Mouse (Mus musculus) forebrain, embryonic 11.5 days (tissue): ENCODE results near the gene Arhgap32. TPM values are rescaled to one million over a fixed set of nuclear protein-coding genes. Genes with fewer than 3 reads are reported as not detected.

Experiments
- ATAC-seq: fragments of 200-750 bp; cut with Nextera tagmentation; replicated peaks from 2 replicates; pipeline ENCODE4 v1.8.0; 2017; ENCODE audit warnings: moderate TSS enrichment; ENCODE audit not compliant: low FRiP score
- DNase-seq: peaks from one replicate; pipeline ENCODE4 v3.0.0-alpha.2; 2017; ENCODE audit warnings: low spot score
- H3K27ac ChIP-seq: fragments of 300-500 bp; sonication (generic); 2 replicates; pipeline ENCODE4 v1.5.1; 2014; ENCODE audit warnings: low read depth, low read length
- H3K27me3 ChIP-seq: fragments of 300-500 bp; sonication (generic); 2 replicates; pipeline ENCODE4 v1.6.1; 2014; ENCODE audit warnings: mild to moderate bottlenecking, low read length, mixed read lengths; ENCODE audit not compliant: control insufficient read depth, insufficient read depth
- H3K36me3 ChIP-seq: fragments of 300-500 bp; sonication (generic); 2 replicates; pipeline ENCODE4 v1.6.1; 2014; ENCODE audit warnings: mild to moderate bottlenecking, low read length, moderate library complexity, mixed read lengths; ENCODE audit not compliant: control insufficient read depth, insufficient read depth
- H3K4me1 ChIP-seq: fragments of 300-500 bp; sonication (generic); replicated peaks from 2 replicates; pipeline ENCODE4 v1.6.1; 2014; ENCODE audit warnings: low read length, mixed read lengths; ENCODE audit not compliant: control insufficient read depth, insufficient read depth
- H3K4me2 ChIP-seq: fragments of 300-500 bp; sonication (generic); 2 replicates; pipeline ENCODE4 v1.6.1; 2014; ENCODE audit warnings: low read depth, mild to moderate bottlenecking, low read length, moderate library complexity, mixed read lengths; ENCODE audit not compliant: severe bottlenecking
- H3K4me3 ChIP-seq: fragments of 300-500 bp; sonication (generic); 2 replicates; pipeline ENCODE4 v1.5.1; 2014; ENCODE audit warnings: low read depth, low read length
- H3K9ac ChIP-seq: fragments of 300-500 bp; sonication (generic); 2 replicates; pipeline ENCODE4 v1.6.1; 2014; ENCODE audit warnings: low read length
- H3K9me3 ChIP-seq: fragments of 300-500 bp; sonication (generic); 2 replicates; pipeline ENCODE4 v1.6.1; 2016; ENCODE audit warnings: low read length, mixed read lengths; ENCODE audit not compliant: control insufficient read depth
- WGBS: fragments of 180-500 bp; shearing (Covaris S2); extraction: QIAGEN DNeasy Blood & Tissue Kit; methylation state at CpG from one replicate; pipeline ENCODE4 v1.1.7; 2014; 5-methylcytosine and 5-hydroxymethylcytosine counted together
- polyA plus RNA-seq: library from polyadenylated mRNA; unstranded; fragments of >200 nt; fragmentation: Nextera tagmentation; extraction: Ambion mirVana; gene quantifications from 2 replicates; pipeline ENCODE4 v1.2.1, GENCODE M21; 2014

Gene Arhgap32
- polyA plus RNA-seq, 1 experiment from 2014 or later: 7.0 TPM

- Histone ChIP-seq H3K4me2 (no peak overlapping the region), H3K27ac (no peak overlapping the region), H3K36me3 (no peaks in the 10 kb centered on the region), H3K27me3 (no peaks in the 10 kb centered on the region), H3K9ac (no peak overlapping the region), H3K4me3 (no peak overlapping the region), H3K9me3 (no peaks in the 10 kb centered on the region), H3K4me1 (peaks cover 2% of the 10 kb centered on the region; the same call in 1 of the 2 replicates)
- 76% methylated on average over 4 of the region's 4 CpGs for WGBS
- ATAC-seq: no peak
- no peak for DNase-seq
Measured at GRCm38 (mm10) chr9:32097123-32097522, 18.8 kb upstream of the Arhgap32 start.

- Histone ChIP-seq H3K27ac (no peak overlapping the region), H3K4me1 (no peaks in the 10 kb centered on the region; the same call in 1 of the 2 replicates), H3K27me3 (no peaks in the 10 kb centered on the region), H3K9me3 (no peaks in the 10 kb centered on the region), H3K4me2 (no peak overlapping the region), H3K9ac (no peak overlapping the region), H3K4me3 (no peak overlapping the region), H3K36me3 (no peaks in the 10 kb centered on the region)
- WGBS: 95% methylated on average over 9 of the region's 9 CpGs
- DNase-seq (no peak), ATAC-seq (no peak)
Measured at GRCm38 (mm10) chr9:32098425-32099155, 17.3 kb upstream of the Arhgap32 start.

- Histone ChIP-seq H3K27ac (no peak overlapping the region), H3K27me3 (no peaks in the 10 kb centered on the region), H3K36me3 (no peaks in the 10 kb centered on the region), H3K9me3 (no peaks in the 10 kb centered on the region), H3K9ac (no peak overlapping the region), H3K4me2 (no peak overlapping the region), H3K4me1 (no peaks in the 10 kb centered on the region), H3K4me3 (no peak overlapping the region)
- ATAC-seq: no peak
- no peak for DNase-seq
- WGBS: 93% methylated on average over 8 of the region's 8 CpGs
Measured at GRCm38 (mm10) chr9:32100561-32100960, 15.4 kb upstream of the Arhgap32 start.

GRCm38 (mm10) chr9:32101488-32101887 is 14.4 kb upstream of the Arhgap32 start:
- Histone ChIP-seq H3K27me3 (no peaks in the 10 kb centered on the region), H3K27ac (no peak overlapping the region), H3K36me3 (no peaks in the 10 kb centered on the region), H3K4me1 (no peaks in the 10 kb centered on the region), H3K4me3 (no peak overlapping the region), H3K4me2 (no peak overlapping the region), H3K9ac (no peak overlapping the region), H3K9me3 (no peaks in the 10 kb centered on the region)
- WGBS: 88% methylated on average over 2 of the region's 2 CpGs
- DNase-seq (no peak), ATAC-seq (no peak)

GRCm38 (mm10) chr9:32104670-32105069 is 11.3 kb upstream of the Arhgap32 start:
- H3K9me3 ChIP-seq: no peaks in the 10 kb centered on the region
- DNase-seq (no peak), ATAC-seq (no peak)
- no peak overlapping the region for H3K4me3 ChIP-seq
- H3K4me1 ChIP-seq: no peaks in the 10 kb centered on the region
- no peak overlapping the region for H3K9ac ChIP-seq
- no peak overlapping the region for H3K4me2 ChIP-seq
- H3K27ac ChIP-seq: no peak overlapping the region
- no peaks in the 10 kb centered on the region for H3K36me3 ChIP-seq
- no peaks in the 10 kb centered on the region for H3K27me3 ChIP-seq
- 87% methylated on average over 8 of the region's 8 CpGs for WGBS

- H3K4me2 ChIP-seq: no peak overlapping the region
- no peak overlapping the region for H3K9ac ChIP-seq
- H3K27ac ChIP-seq: no peak overlapping the region
- 95% methylated on average over 2 of the region's 2 CpGs for WGBS
- ATAC-seq (no peak), DNase-seq (no peak)
- H3K36me3 ChIP-seq: no peaks in the 10 kb centered on the region
- no peaks in the 10 kb centered on the region for H3K4me1 ChIP-seq
- H3K9me3 ChIP-seq: no peaks in the 10 kb centered on the region
- H3K27me3 ChIP-seq: no peaks in the 10 kb centered on the region
- H3K4me3 ChIP-seq: no peak overlapping the region
Measured at GRCm38 (mm10) chr9:32110376-32110775, 5.6 kb upstream of the Arhgap32 start.

- Histone ChIP-seq H3K9me3 (no peaks in the 10 kb centered on the region), H3K4me1 (no peaks in the 10 kb centered on the region), H3K9ac (no peak overlapping the region), H3K4me2 (no peak overlapping the region), H3K27me3 (no peaks in the 10 kb centered on the region), H3K27ac (no peak overlapping the region), H3K4me3 (no peak overlapping the region), H3K36me3 (no peaks in the 10 kb centered on the region)
- no peak for ATAC-seq
- no peak for DNase-seq
- WGBS: 92% methylated on average over 5 of the region's 5 CpGs
Measured at GRCm38 (mm10) chr9:32116272-32116671, 336 bp downstream of the Arhgap32 start.

- Histone ChIP-seq H3K4me2 (no peak overlapping the region), H3K9me3 (no peaks in the 10 kb centered on the region), H3K27me3 (no peaks in the 10 kb centered on the region), H3K9ac (no peak overlapping the region), H3K4me3 (no peak overlapping the region), H3K27ac (no peak overlapping the region), H3K4me1 (no peaks in the 10 kb centered on the region), H3K36me3 (no peaks in the 10 kb centered on the region)
- no peak for DNase-seq
- ATAC-seq: no peak
- 70% methylated on average over 4 of the region's 4 CpGs for WGBS
Measured at GRCm38 (mm10) chr9:32117876-32118275, 1.9 kb downstream of the Arhgap32 start.

GRCm38 (mm10) chr9:32118433-32118832 is 2.5 kb downstream of the Arhgap32 start:
- H3K27ac ChIP-seq: no peak overlapping the region
- H3K27me3 ChIP-seq: no peaks in the 10 kb centered on the region
- no peaks in the 10 kb centered on the region for H3K4me1 ChIP-seq
- ATAC-seq (no peak), DNase-seq (no peak)
- H3K9me3 ChIP-seq: no peaks in the 10 kb centered on the region
- no peak overlapping the region for H3K4me2 ChIP-seq
- no peaks in the 10 kb centered on the region for H3K36me3 ChIP-seq
- no peak overlapping the region for H3K9ac ChIP-seq
- H3K4me3 ChIP-seq: no peak overlapping the region
